Mouse (Mus musculus) forebrain, embryonic 15.5 days (tissue): ENCODE results near the gene Ttc19. TPM values are rescaled to one million over a fixed set of nuclear protein-coding genes. Genes with fewer than 3 reads are reported as not detected.

Experiments used
- ATAC-seq: fragments of 200-750 bp; cut with Nextera tagmentation; replicated peaks from 2 replicates; pipeline ENCODE4 v1.8.0; 2017; ENCODE audit warnings: mild to moderate bottlenecking, moderate TSS enrichment, moderate library complexity
- H3K27ac ChIP-seq: fragments of 300-500 bp; sonication (generic); replicated peaks from 2 replicates; pipeline ENCODE4 v1.5.1; 2015; ENCODE audit warnings: mild to moderate bottlenecking, inconsistent platforms
- H3K27me3 ChIP-seq: fragments of 300-500 bp; sonication (generic); 2 replicates; pipeline ENCODE4 v1.6.1; 2015; ENCODE audit warnings: inconsistent platforms
- H3K36me3 ChIP-seq: fragments of 300-500 bp; sonication (generic); 2 replicates; pipeline ENCODE4 v1.6.1; 2015; ENCODE audit warnings: mild to moderate bottlenecking, inconsistent platforms
- H3K4me1 ChIP-seq: fragments of 300-500 bp; sonication (generic); 2 replicates; pipeline ENCODE4 v1.6.1; 2015; ENCODE audit warnings: inconsistent platforms
- H3K4me2 ChIP-seq: fragments of 300-500 bp; sonication (generic); replicated peaks from 2 replicates; pipeline ENCODE4 v1.6.1; 2015; ENCODE audit warnings: mild to moderate bottlenecking, inconsistent platforms
- H3K4me3 ChIP-seq: fragments of 300-500 bp; sonication (generic); 2 replicates; pipeline ENCODE4 v1.5.1; 2015; ENCODE audit warnings: mild to moderate bottlenecking, inconsistent platforms
- H3K9ac ChIP-seq: fragments of 300-500 bp; sonication (generic); replicated peaks from 2 replicates; pipeline ENCODE4 v1.6.1; 2015; ENCODE audit warnings: mild to moderate bottlenecking, inconsistent platforms
- H3K9me3 ChIP-seq: fragments of 300-500 bp; sonication (generic); 2 replicates; pipeline ENCODE4 v1.6.1; 2016; ENCODE audit warnings: inconsistent platforms
- WGBS: fragments of 180-500 bp; shearing (Covaris S2); methylation state at CpG from one replicate; pipeline ENCODE4 v1.1.7; 2015; ENCODE audit warnings: mixed read lengths; 5-methylcytosine and 5-hydroxymethylcytosine counted together
- polyA plus RNA-seq: library from polyadenylated mRNA; unstranded; fragments of >200 nt; fragmentation: Nextera tagmentation; extraction: Ambion mirVana; gene quantifications from 2 replicates; pipeline ENCODE4 v1.2.1, GENCODE M21; 2015

Ttc19 gene
- polyA plus RNA-seq, 1 experiment from 2014 or later: 33.1 TPM

DNA sequence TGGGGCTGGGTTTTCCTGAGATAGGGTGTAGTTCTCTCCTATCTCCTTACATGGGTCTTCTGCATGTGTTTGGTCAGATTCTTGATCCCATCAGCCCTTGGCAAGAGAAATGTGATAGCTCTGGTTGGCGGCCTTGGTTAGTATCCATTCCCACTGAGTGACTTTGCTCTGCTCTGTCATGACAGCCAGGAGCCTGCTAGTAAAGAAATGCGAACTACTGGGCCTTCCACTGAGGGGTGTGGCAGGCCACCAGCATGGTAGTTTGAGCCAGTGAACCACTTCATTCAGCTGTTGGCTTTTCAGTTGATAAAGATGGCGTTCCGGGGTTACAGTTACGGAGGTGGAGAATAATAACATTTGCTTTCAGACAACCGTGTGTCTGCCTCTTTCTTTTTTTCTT is 17.6 kb downstream of the Ttc19 start:
- no peak overlapping the region for H3K4me3 ChIP-seq
- no peaks in the 10 kb centered on the region for H3K27me3 ChIP-seq
- no peak overlapping the region for H3K4me2 ChIP-seq
- no peak for ATAC-seq
- no peaks in the 10 kb centered on the region for H3K9me3 ChIP-seq
- H3K36me3 ChIP-seq: peaks cover 16% of the 10 kb centered on the region
- no peak overlapping the region for H3K9ac ChIP-seq
- H3K27ac ChIP-seq: no peak overlapping the region
- WGBS: 88% methylated on average over 6 of the region's 6 CpGs
- H3K4me1 ChIP-seq: no peaks in the 10 kb centered on the region

DNA sequence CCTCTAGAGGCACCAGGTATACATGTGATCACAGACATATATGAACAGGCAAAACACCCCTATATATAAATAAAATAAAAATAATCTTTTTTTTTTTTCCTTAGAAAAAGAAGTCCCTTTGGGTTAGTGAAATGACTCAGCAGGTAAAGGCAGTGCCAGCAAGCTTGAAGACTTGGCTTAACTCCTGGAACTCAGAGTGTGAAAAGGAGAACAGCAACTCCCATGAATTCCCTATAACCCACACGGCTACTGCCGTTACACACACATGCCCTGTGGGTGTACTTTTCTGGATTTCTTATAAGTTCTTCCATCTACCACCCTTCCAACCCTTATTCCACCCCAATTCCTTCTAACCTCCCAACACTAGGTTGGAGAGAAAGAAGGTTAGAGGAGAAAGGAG is 24.6 kb downstream of the Ttc19 start:
- H3K4me2 ChIP-seq: no peak overlapping the region
- WGBS: 97% methylated on average over 2 of the region's 2 CpGs
- H3K9ac ChIP-seq: no peak overlapping the region
- no peak overlapping the region for H3K27ac ChIP-seq
- no peak overlapping the region for H3K4me3 ChIP-seq
- peaks cover 30% of the 10 kb centered on the region for H3K36me3 ChIP-seq
- H3K4me1 ChIP-seq: no peaks in the 10 kb centered on the region
- no peaks in the 10 kb centered on the region for H3K27me3 ChIP-seq
- H3K9me3 ChIP-seq: no peaks in the 10 kb centered on the region
- no peak for ATAC-seq

DNA sequence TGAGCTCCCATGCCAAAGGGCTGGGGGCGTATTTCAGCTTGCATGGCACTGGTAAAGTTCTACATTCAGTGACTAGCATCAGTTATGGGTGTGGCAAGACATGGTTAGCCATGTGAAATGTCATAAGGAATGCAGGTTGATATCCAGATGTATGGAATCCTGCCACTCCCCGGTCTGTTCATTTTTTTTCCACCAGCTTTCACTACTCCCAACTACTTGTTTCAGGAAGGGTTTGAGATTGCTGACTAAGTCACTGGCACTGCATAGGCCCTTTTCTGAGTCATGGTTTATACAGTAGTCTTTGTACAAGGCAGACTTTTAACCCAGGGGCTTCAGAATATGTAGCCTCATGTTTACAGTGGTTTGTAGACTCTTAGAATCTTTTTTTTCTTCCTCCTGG is 28.0 kb downstream of the Ttc19 start:
- Histone ChIP-seq H3K4me1 (no peaks in the 10 kb centered on the region), H3K27me3 (no peaks in the 10 kb centered on the region), H3K9me3 (no peaks in the 10 kb centered on the region), H3K4me2 (no peak overlapping the region), H3K9ac (no peak overlapping the region), H3K36me3 (peaks cover 52% of the 10 kb centered on the region), H3K4me3 (no peak overlapping the region), H3K27ac (no peak overlapping the region)
- ATAC-seq: no peak
- 95% methylated on average over 2 of the region's 2 CpGs for WGBS

DNA sequence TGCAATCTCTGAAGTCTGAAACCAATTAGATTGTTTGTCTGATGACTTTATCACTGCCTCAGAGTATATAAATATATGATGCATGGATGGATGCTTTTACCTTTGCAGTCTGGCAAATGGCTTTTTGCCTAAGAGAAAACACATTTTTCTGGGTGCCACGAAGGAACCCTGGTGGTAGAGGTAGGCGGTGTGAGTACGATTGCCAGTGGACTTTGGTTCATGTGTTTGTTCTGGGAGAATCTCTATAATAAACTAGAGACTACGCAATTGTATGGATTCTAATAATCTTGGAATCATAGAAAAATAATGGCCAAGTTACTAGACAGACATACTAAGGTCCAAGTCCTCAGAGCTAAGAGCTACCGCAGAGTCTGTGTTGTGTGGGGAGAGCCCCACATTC is 33.7 kb downstream of the Ttc19 start:
- WGBS: 98% methylated on average over 5 of the region's 5 CpGs
- H3K27ac ChIP-seq: no peak overlapping the region
- H3K4me2 ChIP-seq: no peak overlapping the region
- no peak overlapping the region for H3K9ac ChIP-seq
- no peaks in the 10 kb centered on the region for H3K27me3 ChIP-seq
- peaks cover 74% of the 10 kb centered on the region for H3K36me3 ChIP-seq
- no peaks in the 10 kb centered on the region for H3K9me3 ChIP-seq
- no peak for ATAC-seq
- no peak overlapping the region for H3K4me3 ChIP-seq
- no peaks in the 10 kb centered on the region for H3K4me1 ChIP-seq

DNA sequence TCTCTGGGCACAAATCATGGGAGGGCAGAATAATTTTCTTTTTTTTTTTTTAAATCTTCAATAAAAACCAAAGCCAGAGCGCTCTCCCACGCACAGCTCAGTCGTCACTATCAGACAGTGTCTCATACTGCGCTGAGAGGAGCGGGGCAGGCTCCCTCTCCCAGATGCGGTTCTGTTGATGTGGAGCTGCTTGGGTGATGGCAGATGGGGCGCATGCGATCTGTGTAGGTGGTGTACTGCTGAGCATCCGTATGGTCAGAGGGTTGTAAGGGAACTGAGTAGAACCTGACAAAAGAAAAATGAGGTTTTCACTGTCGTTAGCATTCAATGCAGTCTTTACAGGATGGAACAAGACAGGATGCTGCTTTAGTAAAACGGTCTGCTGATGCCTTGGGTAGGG is 36.5 kb downstream of the Ttc19 start:
- Histone ChIP-seq H3K27me3 (no peaks in the 10 kb centered on the region), H3K4me1 (no peaks in the 10 kb centered on the region), H3K9me3 (no peaks in the 10 kb centered on the region), H3K9ac (no peak overlapping the region), H3K4me2 (no peak overlapping the region), H3K36me3 (peaks cover 88% of the 10 kb centered on the region), H3K4me3 (no peak overlapping the region), H3K27ac (no peak overlapping the region; the same call in 1 of the 2 replicates)
- no peak for ATAC-seq
- 85% methylated on average over 11 of the region's 11 CpGs for WGBS

DNA sequence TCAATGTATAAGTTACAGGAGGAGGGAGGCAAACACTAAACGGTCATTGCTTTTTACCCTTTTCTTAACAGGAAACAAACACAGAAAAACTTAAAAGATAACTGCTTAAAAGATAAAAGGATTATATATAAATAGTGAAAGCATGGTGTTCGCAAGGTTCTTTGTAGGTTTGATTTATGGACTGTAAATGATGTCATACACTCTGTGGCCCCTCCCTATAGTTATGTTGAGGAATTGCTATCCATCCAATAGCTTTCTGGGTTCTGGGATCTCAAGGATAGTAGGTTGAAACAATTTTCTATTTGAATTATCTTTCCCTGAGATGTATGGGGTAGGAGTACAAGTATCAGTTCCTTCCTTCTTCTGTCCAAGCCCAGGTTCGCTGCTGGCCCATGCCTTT is 38.8 kb downstream of the Ttc19 start:
- Histone ChIP-seq H3K4me3 (no peak overlapping the region), H3K4me1 (no peaks in the 10 kb centered on the region), H3K36me3 (peaks cover 84% of the 10 kb centered on the region), H3K27ac (no peak overlapping the region), H3K4me2 (no peak overlapping the region), H3K9me3 (no peaks in the 10 kb centered on the region), H3K9ac (no peak overlapping the region), H3K27me3 (no peaks in the 10 kb centered on the region)
- 97% methylated on average over 3 of the region's 3 CpGs for WGBS
- no peak for ATAC-seq

DNA sequence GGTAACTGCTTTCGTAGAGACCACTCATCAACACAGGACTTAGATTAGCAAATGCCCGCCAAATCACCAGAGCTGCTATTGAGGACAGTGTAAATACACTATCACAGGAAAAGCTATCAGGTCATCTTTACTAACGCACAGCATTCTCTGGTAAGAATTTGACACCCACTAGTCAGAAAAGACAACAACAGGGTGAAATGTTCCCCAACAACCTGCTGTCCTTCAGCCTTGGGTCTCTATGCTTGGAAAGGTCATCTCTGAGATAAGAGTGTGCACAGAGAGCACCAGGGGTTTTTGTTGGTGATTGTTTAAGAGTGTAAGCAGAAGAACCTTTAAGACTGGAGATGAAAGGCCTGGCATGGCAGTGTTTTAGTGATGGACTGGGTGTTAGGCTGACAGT is 42.4 kb downstream of the Ttc19 start:
- Histone ChIP-seq H3K4me3 (no peak overlapping the region), H3K27me3 (no peaks in the 10 kb centered on the region), H3K9ac (no peak overlapping the region), H3K27ac (no peak overlapping the region), H3K9me3 (no peaks in the 10 kb centered on the region), H3K36me3 (peaks cover 88% of the 10 kb centered on the region), H3K4me2 (no peak overlapping the region), H3K4me1 (no peaks in the 10 kb centered on the region)
- WGBS: 95% methylated on average over 3 of the region's 3 CpGs
- no peak for ATAC-seq

DNA sequence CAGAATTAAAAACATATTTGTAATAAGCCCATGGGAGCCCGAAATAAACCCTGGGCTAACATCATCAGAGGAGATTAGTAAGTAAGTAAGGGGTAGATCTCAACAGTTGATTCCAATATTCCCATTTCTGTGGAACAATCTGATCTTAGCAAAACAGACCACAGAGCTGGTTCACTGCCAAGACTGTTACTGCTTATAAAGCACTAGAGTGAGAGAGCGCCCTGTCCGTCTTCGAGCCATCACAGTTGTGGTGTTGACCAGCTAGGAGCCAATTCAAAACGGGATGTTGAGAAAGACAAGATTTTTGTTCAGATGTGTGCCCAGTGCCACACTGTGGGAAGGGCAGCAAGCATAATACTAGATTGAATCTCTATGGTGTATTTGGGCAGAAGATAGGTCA is 49.9 kb downstream of the Ttc19 start:
- Histone ChIP-seq H3K9ac (no peak overlapping the region), H3K27ac (no peak overlapping the region), H3K27me3 (no peaks in the 10 kb centered on the region), H3K9me3 (no peaks in the 10 kb centered on the region), H3K36me3 (peaks cover 85% of the 10 kb centered on the region), H3K4me2 (no peak overlapping the region), H3K4me1 (no peaks in the 10 kb centered on the region), H3K4me3 (no peak overlapping the region)
- no peak for ATAC-seq
- WGBS: 91% methylated on average over 5 of the region's 5 CpGs

DNA sequence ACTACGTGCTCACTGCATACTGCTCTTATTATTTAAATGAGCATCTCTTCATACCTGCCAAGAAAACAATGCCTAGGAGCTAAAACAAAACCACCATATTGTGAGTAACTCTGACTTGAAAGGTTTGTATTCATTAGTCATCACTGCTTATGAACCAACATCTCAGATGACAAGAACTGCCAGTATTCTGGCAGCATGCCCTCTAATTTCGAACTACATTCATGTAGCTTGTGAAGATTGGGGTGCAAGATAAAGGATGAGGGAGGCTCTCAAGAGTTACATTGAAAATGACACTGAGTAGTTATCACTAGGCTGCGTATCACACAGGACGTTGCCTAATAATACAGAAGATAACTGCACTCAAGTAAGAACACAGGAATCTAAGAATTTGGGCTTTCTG is 51.0 kb downstream of the Ttc19 start:
- Histone ChIP-seq H3K4me1 (no peaks in the 10 kb centered on the region), H3K4me3 (no peak overlapping the region), H3K9ac (no peak overlapping the region), H3K9me3 (no peaks in the 10 kb centered on the region), H3K36me3 (peaks cover 84% of the 10 kb centered on the region), H3K27me3 (no peaks in the 10 kb centered on the region), H3K4me2 (no peak overlapping the region), H3K27ac (no peak overlapping the region)
- ATAC-seq: no peak
- WGBS: 70% methylated on average over 4 of the region's 4 CpGs

DNA sequence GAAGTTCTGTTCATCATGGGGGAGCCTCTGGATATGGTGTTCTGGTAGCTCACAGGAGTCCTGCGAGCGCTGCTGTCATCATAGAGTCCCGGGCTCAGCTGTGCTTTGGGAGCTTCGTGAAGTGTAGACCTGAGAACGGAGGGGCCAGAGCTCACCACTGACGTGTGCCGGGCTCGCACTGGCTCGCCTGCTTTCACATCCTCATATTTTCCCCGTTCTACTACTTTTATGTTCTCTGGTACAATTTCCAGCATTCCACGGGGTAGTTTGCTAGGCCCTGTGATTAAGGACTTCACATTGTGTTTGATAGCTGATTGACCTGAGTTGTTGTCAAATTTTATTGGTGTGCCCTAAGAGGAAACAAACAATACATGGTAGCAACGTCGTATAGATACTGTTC is 61.7 kb downstream of the Ttc19 start:
- Histone ChIP-seq H3K36me3 (peaks cover 64% of the 10 kb centered on the region), H3K9ac (no peak overlapping the region), H3K27me3 (no peaks in the 10 kb centered on the region), H3K4me1 (no peaks in the 10 kb centered on the region), H3K27ac (no peak overlapping the region), H3K4me3 (no peak overlapping the region), H3K9me3 (no peaks in the 10 kb centered on the region), H3K4me2 (no peak overlapping the region)
- ATAC-seq: no peak
- 92% methylated on average over 13 of the region's 13 CpGs for WGBS

DNA sequence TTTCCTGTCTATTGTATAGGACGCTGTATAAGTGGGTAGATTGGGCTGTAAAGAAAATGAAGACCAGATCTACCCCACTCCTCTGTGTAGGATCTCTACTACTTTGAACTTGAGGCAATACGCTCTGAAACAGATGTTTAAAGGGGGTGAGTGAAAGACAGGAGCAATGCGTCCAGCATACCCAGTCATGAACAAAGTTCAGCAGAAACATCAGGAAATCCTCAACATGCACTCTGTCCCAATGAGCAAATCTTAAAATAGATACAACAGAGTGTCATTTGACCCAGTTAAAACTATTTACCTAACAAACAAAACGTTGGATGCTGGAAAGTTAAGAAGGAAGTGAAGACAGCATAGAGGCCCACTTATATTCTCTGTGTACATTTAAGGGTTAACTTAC is 70.7 kb downstream of the Ttc19 start:
- 93% methylated on average over 4 of the region's 4 CpGs for WGBS
- H3K9me3 ChIP-seq: no peaks in the 10 kb centered on the region
- H3K36me3 ChIP-seq: peaks cover 67% of the 10 kb centered on the region
- H3K4me3 ChIP-seq: no peak overlapping the region
- H3K27me3 ChIP-seq: no peaks in the 10 kb centered on the region
- ATAC-seq: no peak
- H3K27ac ChIP-seq: no peak overlapping the region
- H3K9ac ChIP-seq: no peak overlapping the region
- no peaks in the 10 kb centered on the region for H3K4me1 ChIP-seq
- H3K4me2 ChIP-seq: no peak overlapping the region

DNA sequence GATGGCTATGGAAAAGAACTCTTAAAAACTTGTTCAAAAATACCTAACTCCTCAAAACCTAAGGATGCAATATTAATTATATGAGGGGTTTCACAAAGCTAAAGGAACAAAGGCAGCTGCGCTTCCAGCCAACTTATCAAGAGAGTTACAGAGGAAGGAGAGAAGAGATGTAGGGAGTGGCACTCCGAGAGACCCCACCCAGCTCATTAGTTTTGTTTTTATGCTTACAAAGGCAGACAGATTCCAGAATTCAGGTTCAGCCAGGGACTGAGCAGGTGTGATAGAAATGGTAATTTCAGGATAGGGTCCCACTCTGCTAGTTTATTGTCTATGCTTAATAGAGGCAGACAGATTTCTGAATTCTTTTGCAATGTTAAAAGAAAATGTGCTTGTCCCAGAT is 73.9 kb downstream of the Ttc19 start:
- no peak for ATAC-seq
- Histone ChIP-seq H3K36me3 (peaks cover 53% of the 10 kb centered on the region), H3K9me3 (no peaks in the 10 kb centered on the region), H3K27me3 (no peaks in the 10 kb centered on the region), H3K9ac (no peak overlapping the region), H3K4me2 (no peak overlapping the region), H3K27ac (no peak overlapping the region), H3K4me1 (no peaks in the 10 kb centered on the region), H3K4me3 (no peak overlapping the region)
- WGBS: 93% methylated on average over 2 of the region's 2 CpGs

DNA sequence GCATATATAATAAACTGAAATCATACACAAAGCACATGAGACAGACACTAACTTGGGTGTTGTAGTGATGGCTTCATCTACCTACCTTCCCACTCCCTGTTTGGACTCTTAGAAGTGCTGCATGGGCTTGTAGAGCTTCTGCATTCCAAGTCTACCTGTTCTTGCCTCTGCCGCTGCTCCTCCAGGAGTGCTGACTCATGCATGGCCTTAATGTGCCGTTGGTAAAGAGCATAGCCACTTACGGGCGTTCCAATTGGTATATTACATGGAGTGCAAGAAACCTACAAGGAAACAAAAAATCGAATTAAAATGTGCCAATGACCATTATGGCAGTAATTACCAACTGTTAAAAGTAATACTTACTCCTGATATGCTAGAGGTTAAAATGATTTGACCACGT is 85.6 kb downstream of the Ttc19 start:
- Histone ChIP-seq H3K9me3 (no peaks in the 10 kb centered on the region), H3K4me1 (no peaks in the 10 kb centered on the region), H3K4me2 (no peak overlapping the region), H3K27ac (no peak overlapping the region), H3K27me3 (no peaks in the 10 kb centered on the region), H3K36me3 (peaks cover 41% of the 10 kb centered on the region), H3K4me3 (no peak overlapping the region), H3K9ac (no peak overlapping the region)
- no peak for ATAC-seq
- 95% methylated on average over 6 of the region's 6 CpGs for WGBS
